Mouse (Mus musculus) intestine, embryonic 14.5 days (tissue): ENCODE data around the gene Trim62. TPM values are rescaled to one million over a fixed set of nuclear protein-coding genes. Genes with fewer than 3 reads are reported as not detected.

Experiments used
- ATAC-seq: fragments of 200-750 bp; cut with Nextera tagmentation; replicated peaks from 2 replicates; pipeline ENCODE4 v1.8.0; 2017; ENCODE audit warnings: low read depth, moderate number of reproducible peaks, moderate TSS enrichment, moderate library complexity; ENCODE audit not compliant: low FRiP score, low TSS enrichment
- DNase-seq: peaks from one replicate; pipeline ENCODE4 v3.0.0-alpha.2; 2018; ENCODE audit warnings: low spot score
- H3K27ac ChIP-seq: fragments of 300-500 bp; sonication (generic); 2 replicates; pipeline ENCODE4 v1.5.1; 2014; ENCODE audit warnings: low read depth, mild to moderate bottlenecking, control low read depth
- H3K27me3 ChIP-seq: fragments of 300-500 bp; sonication (generic); replicated peaks from 2 replicates; pipeline ENCODE4 v1.6.1; 2014; ENCODE audit warnings: low read length, control low read depth; ENCODE audit not compliant: control insufficient read depth, insufficient read depth
- H3K36me3 ChIP-seq: fragments of 300-500 bp; sonication (generic); 2 replicates; pipeline ENCODE4 v1.6.1; 2014; ENCODE audit warnings: low read length, control low read depth; ENCODE audit not compliant: control insufficient read depth, insufficient read depth
- H3K4me1 ChIP-seq: fragments of 300-500 bp; sonication (generic); replicated peaks from 2 replicates; pipeline ENCODE4 v1.6.1; 2014; ENCODE audit warnings: low read length, control low read depth, mixed read lengths; ENCODE audit not compliant: control insufficient read depth, insufficient read depth
- H3K4me2 ChIP-seq: fragments of 300-500 bp; sonication (generic); 2 replicates; pipeline ENCODE4 v1.6.1; 2014; ENCODE audit warnings: low read length
- H3K4me3 ChIP-seq: fragments of 300-500 bp; sonication (generic); 2 replicates; pipeline ENCODE4 v1.5.1; 2014; ENCODE audit warnings: low read depth, low read length, control low read depth, mixed read lengths
- H3K9ac ChIP-seq: fragments of 300-500 bp; sonication (generic); 2 replicates; pipeline ENCODE4 v1.6.1; 2014; ENCODE audit warnings: mild to moderate bottlenecking, low read length
- H3K9me3 ChIP-seq: fragments of 300-500 bp; sonication (generic); 2 replicates; pipeline ENCODE4 v1.6.1; 2016; ENCODE audit warnings: low read length, control low read depth; ENCODE audit not compliant: control insufficient read depth
- WGBS: fragments of 180-500 bp; shearing (Covaris S2); extraction: QIAGEN DNeasy Blood & Tissue Kit; methylation state at CpG from one replicate; pipeline ENCODE4 v1.1.7; 2014; 5-methylcytosine and 5-hydroxymethylcytosine counted together
- polyA plus RNA-seq: library from polyadenylated mRNA; unstranded; fragments of >200 nt; fragmentation: Nextera tagmentation; extraction: Ambion mirVana; gene quantifications from 2 replicates; pipeline ENCODE4 v1.2.1, GENCODE M21; 2014

Trim62 gene
- polyA plus RNA-seq, 1 experiment from 2014 or later, result 6.6 TPM

- Histone ChIP-seq H3K4me3 (no peak overlapping the region), H3K4me1 (peaks cover 23% of the 10 kb centered on the region), H3K9ac (no peak overlapping the region), H3K27me3 (no peaks in the 10 kb centered on the region), H3K36me3 (peaks cover 12% of the 10 kb centered on the region; the same call in 1 of the 2 replicates), H3K9me3 (no peaks in the 10 kb centered on the region), H3K27ac (peak overlapping the region; percentile 95), H3K4me2 (peak overlapping the region; percentile 16)
- WGBS, result under 1% methylated on average over 7 of the region's 7 CpGs
- no peak for DNase-seq
- peak; percentile 61 for ATAC-seq
These were observed 14.6 kb downstream of the Trim62 start for GRCm38 (mm10) chr4:128897911-128898421.

DNA sequence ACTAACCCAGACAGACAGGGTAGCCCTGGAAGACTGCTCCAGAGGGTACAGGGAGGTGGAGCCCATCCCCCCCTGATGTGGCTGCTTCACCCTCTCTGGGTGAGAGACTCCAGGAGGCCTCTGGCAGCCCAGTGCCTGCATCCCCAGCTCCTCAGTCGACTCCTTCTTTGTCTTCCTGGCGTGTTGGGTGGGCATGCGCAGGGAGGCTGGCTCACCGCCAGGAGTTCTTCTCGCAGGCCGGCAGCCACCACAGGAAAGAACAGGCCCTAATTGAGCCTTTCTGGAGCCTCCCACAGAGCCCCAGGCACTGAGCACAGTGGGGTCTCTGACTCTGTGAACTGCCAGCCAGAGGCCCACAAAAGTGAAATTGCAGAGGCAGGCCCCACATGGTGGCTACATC is 16.0 kb downstream of the Trim62 start:
- H3K9ac ChIP-seq, result peak overlapping the region; percentile 40
- peak overlapping the region; percentile 25; the same call in 1 of the 2 replicates for H3K4me2 ChIP-seq
- peak overlapping the region; percentile 95 for H3K27ac ChIP-seq
- ATAC-seq, result peak; percentile 68
- H3K4me3 ChIP-seq, result no peak overlapping the region
- H3K36me3 ChIP-seq, result peaks cover 12% of the 10 kb centered on the region; the same call in 1 of the 2 replicates
- H3K9me3 ChIP-seq, result no peaks in the 10 kb centered on the region
- 21% methylated on average over 6 of the region's 6 CpGs for whole genome bisulfite sequencing
- H3K27me3 ChIP-seq, result no peaks in the 10 kb centered on the region
- peaks cover 28% of the 10 kb centered on the region for H3K4me1 ChIP-seq
- DNase-seq, result peak; percentile 89

DNA sequence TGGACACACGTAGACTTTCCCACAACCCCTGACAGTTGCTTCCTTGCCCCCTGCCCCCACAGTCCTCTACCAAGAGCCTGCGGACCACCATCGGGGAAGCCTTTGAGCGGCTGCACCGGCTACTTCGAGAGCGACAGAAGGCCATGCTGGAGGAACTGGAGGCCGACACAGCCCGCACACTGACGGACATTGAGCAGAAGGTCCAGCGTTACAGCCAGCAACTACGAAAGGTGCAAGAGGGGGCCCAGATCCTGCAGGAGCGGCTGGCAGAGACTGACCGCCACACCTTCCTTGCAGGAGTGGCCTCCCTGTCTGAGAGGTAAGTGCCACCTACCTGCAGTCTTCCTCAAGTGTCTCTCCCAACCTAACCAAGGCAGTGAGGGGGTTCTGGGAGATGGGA is 17.1 kb downstream of the Trim62 start:
- Histone ChIP-seq H3K36me3 (peaks cover 12% of the 10 kb centered on the region; the same call in 1 of the 2 replicates), H3K4me1 (peaks cover 39% of the 10 kb centered on the region), H3K9me3 (no peaks in the 10 kb centered on the region), H3K4me2 (no peak overlapping the region), H3K4me3 (no peak overlapping the region), H3K9ac (no peak overlapping the region), H3K27me3 (no peaks in the 10 kb centered on the region), H3K27ac (0 out of 2 replicates have a peak overlapping the region, but pooled peaks have one; percentile 95)
- 79% methylated on average over 14 of the region's 14 CpGs for WGBS
- DNase-seq, result no peak
- no peak for ATAC-seq

GRCm38 (mm10) chr4:128902390-128902789 is 19.0 kb downstream of the Trim62 start:
- 93% methylated on average over 8 of the region's 8 CpGs for WGBS
- no peaks in the 10 kb centered on the region for H3K27me3 ChIP-seq
- peaks cover 44% of the 10 kb centered on the region for H3K4me1 ChIP-seq
- peaks cover 12% of the 10 kb centered on the region; the same call in 1 of the 2 replicates for H3K36me3 ChIP-seq
- H3K4me3 ChIP-seq, result no peak overlapping the region
- H3K27ac ChIP-seq, result no peak overlapping the region
- H3K9ac ChIP-seq, result no peak overlapping the region
- no peak for DNase-seq
- no peak for ATAC-seq
- no peak overlapping the region for H3K4me2 ChIP-seq
- no peaks in the 10 kb centered on the region for H3K9me3 ChIP-seq

DNA sequence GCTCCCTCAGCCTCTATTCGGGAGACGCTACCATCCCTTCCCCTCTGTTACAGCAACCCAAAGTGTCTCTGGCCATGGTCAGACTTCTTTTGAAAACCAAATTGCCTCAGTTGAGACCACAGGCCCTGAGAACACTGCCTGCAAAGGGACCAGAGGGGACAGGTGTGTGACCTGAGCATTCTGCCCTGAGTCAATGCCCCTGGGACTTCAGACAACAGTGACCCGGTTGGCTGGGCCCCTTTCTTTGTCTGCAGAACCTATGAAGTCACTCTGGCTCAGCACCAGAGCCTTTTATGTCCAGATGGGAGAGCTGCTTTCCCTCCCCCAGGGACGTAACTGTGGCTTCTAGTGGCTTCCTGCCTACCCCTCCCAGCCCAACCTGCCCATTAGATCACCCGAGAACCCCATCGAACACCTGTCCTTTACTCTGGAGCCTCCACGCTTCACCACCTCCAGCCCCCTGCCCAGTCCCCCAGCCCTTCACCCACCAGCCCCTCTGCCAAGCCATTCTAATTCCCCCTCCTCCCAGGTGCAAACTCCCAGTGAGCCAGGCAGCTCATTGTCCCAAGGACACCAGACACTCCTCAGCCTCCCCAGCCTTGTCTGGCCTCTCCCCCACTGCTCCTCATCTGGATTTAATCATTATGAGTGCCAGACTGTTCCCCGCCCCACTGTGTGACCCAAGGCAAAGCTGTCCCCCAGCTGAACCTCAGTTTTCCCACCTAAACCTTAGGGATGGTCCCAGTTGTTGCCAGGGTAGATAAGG is 20.8 kb downstream of the Trim62 start:
- ATAC-seq (no peak), DNase-seq (no peak)
- H3K27me3 ChIP-seq, result no peaks in the 10 kb centered on the region
- peaks cover 29% of the 10 kb centered on the region for H3K4me1 ChIP-seq
- WGBS, result 63% methylated on average over 8 of the region's 8 CpGs
- no peaks in the 10 kb centered on the region for H3K9me3 ChIP-seq
- H3K27ac ChIP-seq, result no peak overlapping the region
- H3K4me2 ChIP-seq, result no peak overlapping the region
- H3K4me3 ChIP-seq, result no peak overlapping the region
- no peak overlapping the region for H3K9ac ChIP-seq
- peaks cover 16% of the 10 kb centered on the region for H3K36me3 ChIP-seq

GRCm38 (mm10) chr4:128905251-128905650 is 21.9 kb downstream of the Trim62 start:
- peaks cover 24% of the 10 kb centered on the region for H3K36me3 ChIP-seq
- no peak for ATAC-seq
- H3K9ac ChIP-seq, result no peak overlapping the region
- DNase-seq, result no peak
- WGBS, result 30% methylated on average over 8 of the region's 8 CpGs
- H3K9me3 ChIP-seq, result no peaks in the 10 kb centered on the region
- no peak overlapping the region for H3K4me3 ChIP-seq
- H3K27ac ChIP-seq, result no peak overlapping the region
- H3K4me1 ChIP-seq, result peaks cover 23% of the 10 kb centered on the region
- no peaks in the 10 kb centered on the region for H3K27me3 ChIP-seq
- no peak overlapping the region for H3K4me2 ChIP-seq

GRCm38 (mm10) chr4:128906757-128907156 is 23.4 kb downstream of the Trim62 start:
- Histone ChIP-seq H3K9ac (no peak overlapping the region), H3K4me1 (peaks cover 23% of the 10 kb centered on the region), H3K4me3 (no peak overlapping the region), H3K4me2 (no peak overlapping the region), H3K36me3 (peaks cover 30% of the 10 kb centered on the region), H3K27ac (no peak overlapping the region), H3K27me3 (no peaks in the 10 kb centered on the region), H3K9me3 (no peaks in the 10 kb centered on the region)
- DNase-seq (no peak), ATAC-seq (no peak)
- 54% methylated on average over 8 of the region's 8 CpGs for WGBS

- WGBS, result 61% methylated on average over 12 of the region's 12 CpGs
- H3K4me2 ChIP-seq, result no peak overlapping the region
- no peak for DNase-seq
- no peaks in the 10 kb centered on the region for H3K9me3 ChIP-seq
- H3K27me3 ChIP-seq, result no peaks in the 10 kb centered on the region
- no peak overlapping the region for H3K27ac ChIP-seq
- H3K4me1 ChIP-seq, result peaks cover 23% of the 10 kb centered on the region
- ATAC-seq, result no peak
- H3K36me3 ChIP-seq, result peaks cover 27% of the 10 kb centered on the region
- no peak overlapping the region for H3K4me3 ChIP-seq
- H3K9ac ChIP-seq, result no peak overlapping the region
These were observed 24.0 kb downstream of the Trim62 start for GRCm38 (mm10) chr4:128907238-128907968.
